Mouse (Mus musculus): Measurements from ENCODE around the gene Ttc21a. TPM values are rescaled to one million over a fixed set of nuclear protein-coding genes. Genes with fewer than 3 reads are reported as not detected.
A peak's percentile ranks its signal among the peaks of the same experiment; 100 is the strongest.

The Ttc21a gene
- total and polyA plus RNA-seq, 3 experiments = 0.01 TPM; not detected in 2

DNA sequence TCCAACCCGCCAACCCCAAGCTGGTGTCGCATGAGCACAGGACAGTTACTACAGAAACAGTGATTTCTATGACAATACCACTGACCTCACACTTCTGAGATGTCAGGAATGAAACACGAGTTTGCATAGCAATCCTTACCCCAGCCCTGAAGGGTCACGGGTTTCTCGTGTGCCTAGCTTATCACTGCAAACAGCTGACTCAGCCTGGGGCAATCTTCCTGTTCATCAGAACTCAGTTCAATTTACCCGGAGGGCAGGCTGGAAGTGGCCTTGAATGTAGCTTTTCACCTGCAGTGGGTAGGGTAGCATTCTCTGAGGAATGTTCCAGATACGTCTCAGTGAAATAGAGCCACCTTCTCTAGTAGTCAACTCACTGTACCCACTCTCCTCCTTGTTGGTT is 56.8 kb downstream of the Ttc21a start:
- DNase-seq (ENCODE audit: low read depth, low spot score) = peak; percentile 22
- no peaks in the 10 kb centered on the region for H3K79me2 ChIP-seq (ENCODE audit: control insufficient read depth, insufficient read depth, low read length, poor library complexity)
- no peaks in the 10 kb centered on the region for H3K27me3 ChIP-seq (ENCODE audit: control insufficient read depth in 1 of 2, insufficient read depth in 2 of 2, low read length in 2 of 2)
- H3K9ac ChIP-seq (ENCODE audit: control insufficient read depth, low read depth, low read length, poor library complexity, severe bottlenecking) = no peak overlapping the region
- H3K4me3 ChIP-seq (ENCODE audit: control insufficient read depth in 1 of 2, insufficient read depth in 1 of 2, low read depth in 2 of 2, low read length in 2 of 2) = no peak overlapping the region
- H3K27ac ChIP-seq (ENCODE audit: control insufficient read depth, low read depth, low read length) = no peak overlapping the region
- no peaks in the 10 kb centered on the region for H3K9me3 ChIP-seq (replicated peaks; ENCODE audit: insufficient read depth, low read length)
- H3K36me3 ChIP-seq (ENCODE audit: control insufficient read depth in 1 of 2, insufficient read depth in 2 of 2, low read length in 2 of 2) = peaks cover 0 to 12% of the 10 kb centered on the region in 2 experiments; a peak in 1 of 4 replicates
- peaks cover 14 to 18% of the 10 kb centered on the region in 2 experiments for H3K4me1 ChIP-seq (ENCODE audit: control insufficient read depth in 1 of 2, insufficient read depth in 2 of 2, low read length in 2 of 2)
- TF ChIP-seq USF1 (IDR thresholded peaks at IDR 0.05; ENCODE audit: low read depth, low read length) = peak; percentile 25; the same call in 1 of the 2 replicates
- TF ChIP-seq GATA1 (IDR thresholded peaks at IDR 0.05; ENCODE audit: low read depth, low read length) = 0 out of 2 replicates have a peak, but pooled peaks have one; percentile 11
- TF ChIP-seq ETS1 (IDR thresholded peaks at IDR 0.05; ENCODE audit: low read depth, low read length) = peak; percentile 74
- TF ChIP-seq GABPA (IDR thresholded peaks at IDR 0.05; ENCODE audit: low read depth, low read length) = no peak
- no peak for TF ChIP-seq CHD2 (IDR thresholded peaks at IDR 0.05; ENCODE audit: low read length)
- TF ChIP-seq TBP (IDR thresholded peaks at IDR 0.05; ENCODE audit: low read depth, low read length) = no peak
- no peak for TF ChIP-seq ELF1 (IDR thresholded peaks at IDR 0.05; ENCODE audit: low read depth, low read length)
- TF ChIP-seq EP300 (IDR thresholded peaks at IDR 0.05; ENCODE audit: low read depth in 1 of 2, low read length in 2 of 2) = no peak
- TF ChIP-seq MAFK (IDR thresholded peaks at IDR 0.05; ENCODE audit: borderline replicate concordance, low read depth, low read length) = peak; percentile 28; the same call in 1 of the 2 replicates
- peak; percentile 77; the same call in 1 of the 2 replicates for TF ChIP-seq BHLHE40 (IDR thresholded peaks at IDR 0.05; ENCODE audit: borderline replicate concordance, low read depth, low read length)
- no peak for TF ChIP-seq MYB (IDR thresholded peaks at IDR 0.05; ENCODE audit: low read depth, low read length)

DNA sequence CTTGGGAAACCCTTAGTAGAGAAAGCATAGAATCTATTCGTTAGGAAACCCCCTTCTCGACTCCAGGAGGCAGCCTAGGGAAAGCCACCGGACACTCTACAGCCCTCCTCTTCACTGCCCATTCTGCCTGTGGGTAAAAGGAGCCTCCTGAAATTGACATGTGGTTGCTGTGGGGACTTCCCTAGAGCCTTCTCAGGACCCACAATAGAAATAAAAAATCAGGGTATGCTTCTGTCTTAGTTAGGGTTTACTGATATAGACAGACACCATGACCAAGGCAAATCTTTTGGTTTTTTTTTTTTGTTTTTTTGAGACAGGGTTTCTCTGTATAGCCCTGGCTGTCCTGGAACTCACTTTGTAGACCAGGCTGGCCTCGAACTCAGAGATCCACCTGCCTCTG is 58.7 kb downstream of the Ttc21a start:
- no peaks in the 10 kb centered on the region; a peak in 1 of 4 replicates for H3K27me3 ChIP-seq (ENCODE audit: control insufficient read depth in 1 of 2, insufficient read depth in 2 of 2, low read length in 2 of 2)
- no peak overlapping the region for H3K27ac ChIP-seq (ENCODE audit: control insufficient read depth, low read depth, low read length)
- TF ChIP-seq NRF1 (IDR thresholded peaks at IDR 0.05; ENCODE audit: insufficient read depth, low read depth, low read length, poor library complexity, severe bottlenecking) (no peak), MAX (IDR thresholded peaks at IDR 0.05; ENCODE audit: low read length) (no peak), GABPA (IDR thresholded peaks at IDR 0.05; ENCODE audit: low read depth, low read length) (no peak), ZKSCAN1 (IDR thresholded peaks at IDR 0.05; ENCODE audit: low read depth, low read length) (no peak), USF1 (IDR thresholded peaks at IDR 0.05; ENCODE audit: low read depth, low read length) (no peak), RAD21 (IDR thresholded peaks at IDR 0.05; ENCODE audit: low read depth, low read length) (no peak), KAT2A (conservative IDR thresholded peaks at IDR 0.05; ENCODE audit: low read depth, low read length) (no peak)
- H3K4me1 ChIP-seq (ENCODE audit: control insufficient read depth in 1 of 2, insufficient read depth in 2 of 2, low read length in 2 of 2) = peaks cover 14 to 18% of the 10 kb centered on the region in 2 experiments
- no peak overlapping the region for H3K9ac ChIP-seq (ENCODE audit: control insufficient read depth, low read depth, low read length, poor library complexity, severe bottlenecking)
- H3K79me2 ChIP-seq (ENCODE audit: control insufficient read depth, insufficient read depth, low read length, poor library complexity) = no peaks in the 10 kb centered on the region
- no peak for DNase-seq (ENCODE audit: low read depth, low spot score)
- no peak overlapping the region for H3K4me3 ChIP-seq (ENCODE audit: control insufficient read depth in 1 of 2, insufficient read depth in 1 of 2, low read depth in 2 of 2, low read length in 2 of 2)
- H3K36me3 ChIP-seq (ENCODE audit: control insufficient read depth in 1 of 2, insufficient read depth in 2 of 2, low read length in 2 of 2) = peaks cover 0 to 12% of the 10 kb centered on the region in 2 experiments; a peak in 1 of 4 replicates
- no peaks in the 10 kb centered on the region for H3K9me3 ChIP-seq (replicated peaks; ENCODE audit: insufficient read depth, low read length)
